Mouse (Mus musculus) layer of hippocampus, adult 11-12 months (tissue): ENCODE measurements around the gene Taf7l.

ENCODE experiments used
- DNase-seq: peaks from one replicate; pipeline ENCODE4 v3.0.0; 2022; ENCODE audit warnings: low spot score

Taf7l gene

DNA sequence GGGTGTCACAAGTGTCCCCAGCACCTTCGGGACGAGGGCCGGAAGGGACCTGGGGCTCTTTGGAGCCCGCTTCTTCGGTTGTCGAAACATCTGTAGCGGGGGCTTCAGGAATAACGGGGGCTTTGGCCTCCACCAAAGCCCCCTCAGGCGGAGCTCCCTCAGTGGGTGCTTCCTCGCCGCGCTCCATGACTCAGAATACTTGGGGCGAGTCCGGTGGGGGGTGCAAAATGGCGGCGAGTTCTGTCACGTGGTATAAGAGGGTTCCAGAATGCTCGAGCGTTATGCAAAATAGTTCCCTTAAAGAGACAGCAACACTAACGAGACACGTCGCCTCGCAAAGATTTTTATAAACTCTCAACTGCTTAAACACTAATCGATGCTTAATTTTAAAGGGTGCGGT is at the start of gene Taf7l:
Gene Taf7l, minus strand, starts transcription at position 201 of the 400 bp plus-strand sequence.
- DNase-seq: no peak

DNA sequence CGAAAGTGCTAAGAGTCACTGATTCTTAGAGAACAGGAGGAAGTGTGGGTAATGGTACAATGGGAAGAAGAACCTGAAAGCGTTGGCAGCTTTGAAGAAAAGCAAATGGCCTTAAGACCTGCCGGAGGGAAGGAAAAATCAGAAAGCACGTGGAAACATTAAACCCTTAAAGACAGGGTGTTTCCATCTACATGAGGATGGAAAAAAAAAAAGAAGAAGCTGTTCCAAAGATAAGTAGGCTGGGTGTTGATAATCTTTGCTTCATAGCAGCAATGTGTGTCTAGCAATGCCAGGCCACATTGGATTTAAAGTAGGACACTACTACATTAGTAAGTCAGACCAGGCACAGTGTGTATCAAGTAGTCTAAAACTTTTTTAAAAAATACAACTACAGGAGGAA is 49.0 kb upstream of the Taf7l start:
- DNase-seq: no peak

DNA sequence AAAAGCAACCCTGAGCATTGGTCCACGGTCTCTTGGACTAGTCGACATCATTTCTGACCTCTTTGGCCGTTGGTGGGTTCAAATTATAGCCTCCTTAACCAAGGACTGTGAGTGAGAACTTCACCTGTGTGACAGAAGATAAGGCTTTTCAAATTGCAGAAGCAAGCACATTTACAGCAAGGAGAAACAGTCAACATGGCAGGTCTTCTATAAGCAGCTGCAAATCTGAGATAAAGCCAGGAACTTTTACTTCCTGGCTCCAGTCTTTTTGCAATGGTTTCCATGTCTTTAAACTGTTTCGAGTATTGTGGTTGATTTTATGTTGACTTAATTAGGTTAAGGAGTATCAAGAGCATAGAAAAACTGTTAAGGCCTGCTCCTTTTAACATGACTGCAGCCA is 47.5 kb upstream of the Taf7l start:
- DNase-seq: no peak

DNA sequence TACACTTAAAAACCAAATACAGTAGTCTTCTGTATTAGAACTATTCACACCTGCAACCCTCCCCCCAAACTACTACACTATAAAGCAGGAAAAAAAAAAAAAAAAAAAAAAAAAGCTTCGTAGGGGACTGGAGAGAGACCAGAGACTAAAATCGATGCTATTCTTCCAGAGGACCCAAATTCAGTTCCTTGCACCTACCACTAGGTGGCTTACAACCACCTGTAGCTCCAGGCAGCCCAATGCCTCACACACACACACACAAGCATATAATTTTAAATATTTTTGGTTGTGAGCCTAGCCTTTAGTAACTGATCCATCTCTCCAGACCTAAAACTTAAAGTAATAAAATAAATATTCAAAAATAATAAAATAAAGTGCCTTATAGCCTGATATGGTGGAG is 33.2 kb upstream of the Taf7l start:
- DNase-seq: no peak

GRCm38 (mm10) chrX:134507977-134508376 is 31.7 kb upstream of the Taf7l start:
- DNase-seq: no peak

DNA sequence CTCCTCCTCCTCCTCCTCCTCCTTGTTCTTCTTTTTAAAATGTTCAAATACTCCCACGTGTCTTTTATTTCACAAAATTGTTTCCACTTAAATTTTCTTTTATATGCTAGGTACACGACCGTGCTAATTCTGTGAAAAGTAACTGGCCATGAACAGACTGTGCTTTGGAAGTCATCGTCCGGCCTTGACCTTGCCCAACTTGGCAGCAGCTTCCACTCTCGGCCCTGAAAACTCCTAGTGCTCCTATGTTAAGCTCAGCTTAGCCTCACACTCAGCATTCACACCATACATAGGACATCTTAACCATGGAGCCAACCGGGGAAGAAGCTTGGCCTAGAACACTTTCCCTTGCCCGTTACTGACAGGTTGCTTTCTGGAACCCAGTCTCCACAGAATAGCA is 24.4 kb upstream of the Taf7l start:
- no peak for DNase-seq

- no peak for DNase-seq
Observed at GRCm38 (mm10) chrX:134481720-134482119, 5.4 kb upstream of the Taf7l start.

DNA sequence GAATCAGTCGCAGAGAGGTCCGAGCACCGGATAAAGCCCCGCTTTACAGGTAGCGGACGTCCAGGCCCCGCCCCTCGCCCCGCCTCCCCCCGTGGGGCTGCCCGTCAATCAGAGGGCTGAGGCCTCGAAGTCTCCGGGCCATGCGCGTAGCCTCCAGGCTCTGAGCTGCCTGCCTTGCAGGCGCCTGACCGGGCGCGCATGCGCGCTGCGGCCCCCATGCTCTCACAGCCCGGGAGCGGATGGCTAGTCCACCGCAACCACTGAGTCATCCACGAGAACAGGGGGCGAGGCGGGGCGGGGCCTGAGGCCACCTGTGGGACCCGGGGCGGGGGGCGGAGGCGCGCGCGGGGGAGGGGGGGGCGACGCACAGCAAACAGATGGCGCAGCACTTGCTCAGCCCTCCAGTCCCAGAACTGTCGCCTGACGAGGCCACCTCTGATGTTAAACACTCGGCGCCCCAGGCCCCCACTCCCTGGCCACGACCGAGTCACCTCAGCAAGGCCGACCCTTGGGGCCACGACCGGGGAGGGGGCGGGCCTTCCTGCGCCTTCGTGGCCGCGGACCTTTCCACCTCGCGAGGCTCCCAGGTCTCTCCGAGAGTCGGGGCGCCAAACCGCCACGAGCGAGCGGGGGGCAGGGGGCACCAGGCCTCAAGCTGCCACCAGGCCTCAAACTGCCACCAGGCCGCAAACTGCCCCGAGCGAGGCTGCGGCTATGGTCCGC is 1.1 kb downstream of the Taf7l start:
- peak; percentile 2 for DNase-seq

DNA sequence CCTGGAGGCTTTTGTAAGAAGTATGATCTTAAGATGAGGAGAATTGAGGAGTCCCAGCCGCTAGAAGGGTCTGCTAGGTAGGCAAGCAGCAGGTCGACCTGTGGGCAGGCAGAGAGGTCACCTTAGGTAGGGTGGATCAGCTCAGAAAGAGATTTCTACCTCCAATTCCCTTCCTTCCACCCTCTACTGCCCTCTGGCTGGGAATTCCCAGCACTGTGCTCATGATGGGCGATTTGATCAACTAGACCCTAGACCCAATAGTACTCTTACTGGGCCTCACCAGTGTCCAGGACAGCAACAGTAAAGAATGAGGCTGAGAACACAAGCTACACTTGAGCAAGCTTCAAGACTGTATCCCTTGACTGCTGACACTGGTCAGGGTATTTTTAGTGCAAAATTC is 49.0 kb downstream of the Taf7l start:
- DNase-seq: no peak

DNA sequence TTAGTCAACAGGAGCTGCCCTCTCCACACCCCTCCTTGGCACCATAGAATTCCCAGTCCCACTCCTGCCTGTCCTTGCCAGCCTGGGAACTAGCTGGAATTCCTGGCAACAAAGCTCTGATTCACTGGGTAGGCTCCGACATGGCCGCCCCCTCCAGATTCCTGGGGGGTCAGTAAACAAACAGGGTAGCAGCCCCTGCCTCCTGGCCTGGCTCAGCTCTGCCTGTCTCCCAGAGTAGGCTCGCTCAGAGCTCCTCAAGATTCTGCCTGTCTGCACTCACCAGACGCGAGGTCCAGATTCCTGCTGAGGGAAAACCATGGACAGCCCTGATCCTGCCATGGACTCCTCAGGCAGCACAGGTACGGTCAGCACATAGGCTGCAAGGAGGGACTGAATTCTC is 49.5 kb downstream of the Taf7l start:
- no peak for DNase-seq

- DNase-seq: peak; percentile 9
Observed at GRCm38 (mm10) chrX:134425798-134426197, 50.5 kb downstream of the Taf7l start.

DNA sequence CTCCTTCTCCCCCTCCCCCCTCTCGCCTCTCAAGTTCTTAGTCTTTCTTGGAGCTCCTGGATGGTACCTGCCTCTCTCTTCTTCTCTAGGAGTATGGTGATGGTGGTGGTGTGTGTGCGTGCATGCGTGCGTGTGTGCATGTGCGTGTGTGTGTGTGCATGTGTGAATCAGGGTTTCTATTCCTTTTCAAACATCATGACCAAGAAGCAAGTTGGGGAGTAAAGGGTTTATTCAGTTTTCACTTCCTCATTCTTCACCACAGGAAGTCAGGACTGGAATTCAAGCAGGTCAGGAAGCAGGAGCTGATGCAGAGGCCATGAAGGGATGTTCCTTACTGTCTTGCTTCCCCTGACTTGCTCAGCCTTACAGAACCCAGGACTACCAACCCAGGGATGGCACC is 52.0 kb downstream of the Taf7l start:
- no peak for DNase-seq

GRCm38 (mm10) chrX:134420097-134420496 is 56.2 kb downstream of the Taf7l start:
- no peak for DNase-seq

- no peak for DNase-seq
Observed at GRCm38 (mm10) chrX:134412096-134412495, 64.2 kb downstream of the Taf7l start.
